Mouse (Mus musculus) kidney, embryonic 14.5 days (tissue): ENCODE results near the gene 1300017J02Rik. TPM values are rescaled to one million over a fixed set of nuclear protein-coding genes. Genes with fewer than 3 reads are reported as not detected.
"Not testable (repeated sequence)": the region's sequence is repeated elsewhere in the genome, so short reads cannot be mapped to it uniquely, and the experiment has no call there.

Experiments used
- ATAC-seq: fragments of 200-750 bp; cut with Nextera tagmentation; 2 replicates; pipeline ENCODE4 v1.8.0; 2017; ENCODE audit warnings: moderate number of reproducible peaks, mild to moderate bottlenecking, moderate TSS enrichment, moderate library complexity; ENCODE audit not compliant: low FRiP score, low TSS enrichment
- H3K27ac ChIP-seq: fragments of 300-500 bp; sonication (generic); 2 replicates; pipeline ENCODE4 v1.5.1; 2014; ENCODE audit warnings: low read depth, mild to moderate bottlenecking, low read length, moderate library complexity, mixed read lengths
- H3K27me3 ChIP-seq: fragments of 300-500 bp; sonication (generic); 2 replicates; pipeline ENCODE4 v1.6.1; 2014; ENCODE audit warnings: mild to moderate bottlenecking, low read length; ENCODE audit not compliant: control insufficient read depth, insufficient read depth
- H3K36me3 ChIP-seq: fragments of 300-500 bp; sonication (generic); 2 replicates; pipeline ENCODE4 v1.6.1; 2014; ENCODE audit warnings: low read length, mixed read lengths; ENCODE audit not compliant: control insufficient read depth, insufficient read depth
- H3K4me1 ChIP-seq: fragments of 300-500 bp; sonication (generic); 2 replicates; pipeline ENCODE4 v1.6.1; 2014; ENCODE audit warnings: low read length, mixed read lengths; ENCODE audit not compliant: control insufficient read depth, insufficient read depth
- H3K4me2 ChIP-seq: fragments of 300-500 bp; sonication (generic); replicated peaks from 2 replicates; pipeline ENCODE4 v1.6.1; 2014; ENCODE audit warnings: low read depth, mild to moderate bottlenecking, low read length
- H3K4me3 ChIP-seq: fragments of 300-500 bp; sonication (generic); 2 replicates; pipeline ENCODE4 v1.5.1; 2014; ENCODE audit warnings: mild to moderate bottlenecking, low read length
- H3K9ac ChIP-seq: fragments of 300-500 bp; sonication (generic); 2 replicates; pipeline ENCODE4 v1.6.1; 2014; ENCODE audit warnings: low read depth, mild to moderate bottlenecking, low read length, moderate library complexity
- H3K9me3 ChIP-seq: fragments of 300-500 bp; sonication (generic); 2 replicates; pipeline ENCODE4 v1.6.1; 2016; ENCODE audit warnings: low read length; ENCODE audit not compliant: control insufficient read depth
- whole genome bisulfite sequencing: fragments of 180-500 bp; shearing (Covaris S2); extraction: QIAGEN DNeasy Blood & Tissue Kit; methylation state at CpG from one replicate; pipeline ENCODE4 v1.1.7; 2014; 5-methylcytosine and 5-hydroxymethylcytosine counted together
- polyA plus RNA-seq: library from polyadenylated mRNA; unstranded; fragments of >200 nt; fragmentation: Nextera tagmentation; extraction: Ambion mirVana; gene quantifications from 2 replicates; pipeline ENCODE4 v1.2.1, GENCODE M21; 2014

The 1300017J02Rik gene
- 0.97 TPM in 1 of 2 replicates, not detected in the other for polyA plus RNA-seq

- WGBS: under 1% methylated on average over 49 of the region's 49 CpGs
- Histone ChIP-seq H3K27ac (peak within 1 kb of the TSS; percentile 88), H3K4me2 (peak within 1 kb of the TSS; percentile 73), H3K36me3 (peaks cover 30% of the 10 kb centered on the region), H3K4me3 (peak within 1 kb of the TSS; percentile 96), H3K27me3 (no peaks in the 10 kb centered on the region), H3K4me1 (peaks cover 9% of the 10 kb centered on the region; the same call in 1 of the 2 replicates), H3K9me3 (no peaks in the 10 kb centered on the region), H3K9ac (peak within 1 kb of the TSS; percentile 95)
- ATAC-seq: peak; percentile 98
Measured at GRCm38 (mm10) chr9:103304927-103305326, at the start of gene 1300017J02Rik, which contains the start of gene Topbp1. 1300017J02Rik (minus strand) TSS chr9:103305082. Topbp1 (plus strand) TSS chr9:103305215.

GRCm38 (mm10) chr9:103353500-103354260 is 48.8 kb upstream of the 1300017J02Rik start:
- H3K36me3 ChIP-seq: peaks cover 64% of the 10 kb centered on the region
- H3K4me3 ChIP-seq, H3K27me3 ChIP-seq, ATAC-seq, H3K4me1 ChIP-seq, H3K9ac ChIP-seq, H3K9me3 ChIP-seq, H3K27ac ChIP-seq, H3K4me2 ChIP-seq: not testable (repeated sequence)
- WGBS: 73% methylated on average over 5 of the region's 7 CpGs

GRCm38 (mm10) chr9:103348791-103349190 is 43.9 kb upstream of the 1300017J02Rik start:
- H3K9me3 ChIP-seq: no peaks in the 10 kb centered on the region
- no peaks in the 10 kb centered on the region for H3K4me1 ChIP-seq
- no peak overlapping the region for H3K9ac ChIP-seq
- H3K4me2 ChIP-seq: no peak overlapping the region
- no peak overlapping the region for H3K4me3 ChIP-seq
- ATAC-seq: no peak
- peaks cover 78% of the 10 kb centered on the region for H3K36me3 ChIP-seq
- H3K27ac ChIP-seq: no peak overlapping the region
- H3K27me3 ChIP-seq: no peaks in the 10 kb centered on the region

- no peak for ATAC-seq
- Histone ChIP-seq H3K4me2 (no peak overlapping the region), H3K4me3 (no peak overlapping the region), H3K9ac (no peak overlapping the region), H3K27ac (no peak overlapping the region), H3K4me1 (no peaks in the 10 kb centered on the region), H3K9me3 (no peaks in the 10 kb centered on the region), H3K27me3 (no peaks in the 10 kb centered on the region), H3K36me3 (peaks cover 85% of the 10 kb centered on the region)
- 82% methylated on average over 1 of the region's 1 CpGs for WGBS
Measured at GRCm38 (mm10) chr9:103347996-103348490, 43.2 kb upstream of the 1300017J02Rik start.

GRCm38 (mm10) chr9:103347045-103347444 is 42.2 kb upstream of the 1300017J02Rik start:
- Histone ChIP-seq H3K4me3 (no peak overlapping the region), H3K9me3 (no peaks in the 10 kb centered on the region), H3K27ac (no peak overlapping the region), H3K27me3 (no peaks in the 10 kb centered on the region), H3K4me1 (no peaks in the 10 kb centered on the region), H3K36me3 (peaks cover 87% of the 10 kb centered on the region), H3K9ac (no peak overlapping the region), H3K4me2 (no peak overlapping the region)
- 86% methylated on average over 4 of the region's 4 CpGs for WGBS
- no peak for ATAC-seq

GRCm38 (mm10) chr9:103336912-103337311 is 32.0 kb upstream of the 1300017J02Rik start:
- Histone ChIP-seq H3K9me3 (no peaks in the 10 kb centered on the region), H3K36me3 (peaks cover 91% of the 10 kb centered on the region), H3K9ac (no peak overlapping the region), H3K4me1 (no peaks in the 10 kb centered on the region), H3K4me2 (no peak overlapping the region), H3K4me3 (no peak overlapping the region), H3K27ac (no peak overlapping the region), H3K27me3 (no peaks in the 10 kb centered on the region)
- no peak for ATAC-seq

GRCm38 (mm10) chr9:103332663-103333062 is 27.8 kb upstream of the 1300017J02Rik start:
- Histone ChIP-seq H3K9ac (no peak overlapping the region), H3K4me2 (no peak overlapping the region), H3K9me3 (no peaks in the 10 kb centered on the region), H3K4me3 (no peak overlapping the region), H3K27ac (no peak overlapping the region), H3K4me1 (no peaks in the 10 kb centered on the region), H3K27me3 (no peaks in the 10 kb centered on the region), H3K36me3 (peaks cover 94% of the 10 kb centered on the region)
- 94% methylated on average over 6 of the region's 6 CpGs for WGBS
- no peak for ATAC-seq

GRCm38 (mm10) chr9:103326449-103326848 is 21.6 kb upstream of the 1300017J02Rik start:
- H3K9me3 ChIP-seq: no peaks in the 10 kb centered on the region
- H3K27me3 ChIP-seq: no peaks in the 10 kb centered on the region
- H3K9ac ChIP-seq: no peak overlapping the region
- no peak for ATAC-seq
- no peak overlapping the region for H3K4me2 ChIP-seq
- H3K27ac ChIP-seq: no peak overlapping the region
- WGBS: 82% methylated on average over 9 of the region's 9 CpGs
- no peak overlapping the region for H3K4me3 ChIP-seq
- H3K4me1 ChIP-seq: no peaks in the 10 kb centered on the region
- H3K36me3 ChIP-seq: peaks cover 96% of the 10 kb centered on the region

GRCm38 (mm10) chr9:103324678-103325077 is 19.8 kb upstream of the 1300017J02Rik start:
- Histone ChIP-seq H3K27me3 (no peaks in the 10 kb centered on the region), H3K4me1 (no peaks in the 10 kb centered on the region), H3K4me2 (no peak overlapping the region), H3K36me3 (peaks cover 97% of the 10 kb centered on the region), H3K9me3 (no peaks in the 10 kb centered on the region), H3K27ac (no peak overlapping the region), H3K4me3 (no peak overlapping the region), H3K9ac (no peak overlapping the region)
- WGBS: 90% methylated on average over 1 of the region's 2 CpGs
- ATAC-seq: no peak
